Mouse (Mus musculus) hindbrain, embryonic 11.5 days (tissue): ENCODE measurements around the gene Arhgap23. TPM values are rescaled to one million over a fixed set of nuclear protein-coding genes. Genes with fewer than 3 reads are reported as not detected.

ENCODE experiments used
- ATAC-seq: fragments of 200-750 bp; cut with Nextera tagmentation; 2 replicates; pipeline ENCODE4 v1.8.0; 2017; ENCODE audit warnings: mild to moderate bottlenecking, moderate TSS enrichment, moderate library complexity; ENCODE audit not compliant: low FRiP score
- DNase-seq: peaks from one replicate; pipeline ENCODE4 v3.0.0-alpha.2; 2015; ENCODE audit warnings: low spot score
- H3K27ac ChIP-seq: fragments of 300-500 bp; sonication (generic); 2 replicates; pipeline ENCODE4 v1.5.1; 2014; ENCODE audit warnings: mild to moderate bottlenecking, low read depth, low read length
- H3K27me3 ChIP-seq: fragments of 300-500 bp; sonication (generic); 2 replicates; pipeline ENCODE4 v1.6.1; 2014; ENCODE audit warnings: mild to moderate bottlenecking, low read length, moderate library complexity, mixed read lengths; ENCODE audit not compliant: control insufficient read depth, insufficient read depth
- H3K36me3 ChIP-seq: fragments of 300-500 bp; sonication (generic); 2 replicates; pipeline ENCODE4 v1.6.1; 2014; ENCODE audit warnings: mild to moderate bottlenecking, low read length, moderate library complexity, mixed read lengths; ENCODE audit not compliant: control insufficient read depth, insufficient read depth
- H3K4me1 ChIP-seq: fragments of 300-500 bp; sonication (generic); replicated peaks from 2 replicates; pipeline ENCODE4 v1.6.1; 2014; ENCODE audit warnings: low read length, mixed read lengths; ENCODE audit not compliant: control insufficient read depth, insufficient read depth
- H3K4me2 ChIP-seq: fragments of 300-500 bp; sonication (generic); replicated peaks from 2 replicates; pipeline ENCODE4 v1.6.1; 2014; ENCODE audit warnings: mild to moderate bottlenecking, low read depth, low read length
- H3K4me3 ChIP-seq: fragments of 300-500 bp; sonication (generic); 2 replicates; pipeline ENCODE4 v1.5.1; 2014; ENCODE audit warnings: low read depth, low read length
- H3K9ac ChIP-seq: fragments of 300-500 bp; sonication (generic); 2 replicates; pipeline ENCODE4 v1.6.1; 2014; ENCODE audit warnings: low read depth, low read length
- H3K9me3 ChIP-seq: fragments of 300-500 bp; sonication (generic); 2 replicates; pipeline ENCODE4 v1.6.1; 2016; ENCODE audit warnings: low read length; ENCODE audit not compliant: control insufficient read depth
- WGBS: fragments of 180-500 bp; shearing (Covaris S2); extraction: QIAGEN DNeasy Blood & Tissue Kit; methylation state at CpG from one replicate; pipeline ENCODE4 v1.1.7; 2014; 5-methylcytosine and 5-hydroxymethylcytosine counted together
- polyA plus RNA-seq: library from polyadenylated mRNA; unstranded; fragments of >200 nt; fragmentation: Nextera tagmentation; extraction: Ambion mirVana; gene quantifications from 2 replicates; pipeline ENCODE4 v1.2.1, GENCODE M21; 2014

The Arhgap23 gene
- polyA plus RNA-seq, 1 experiment from 2014 or later: 3.5 TPM

DNA sequence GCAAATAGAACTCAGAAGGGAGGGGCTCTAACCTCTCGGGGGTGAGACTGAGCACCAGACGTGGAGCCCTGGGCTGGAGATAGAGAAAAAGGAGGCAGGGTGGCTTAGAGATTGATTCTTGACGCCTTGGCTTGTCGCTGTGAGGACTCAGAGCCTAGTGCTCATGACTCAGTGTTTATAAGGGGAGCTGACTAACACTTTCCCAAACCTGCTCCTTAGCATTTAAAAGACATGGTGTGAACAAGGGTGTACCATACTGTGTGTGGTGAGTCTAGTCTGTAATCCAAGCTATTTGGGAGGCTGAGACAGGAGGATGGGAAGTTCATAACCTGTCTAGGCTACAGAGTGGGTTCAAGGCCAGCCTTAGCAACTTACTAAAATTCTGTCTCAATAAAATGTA is 41.8 kb downstream of the Arhgap23 start:
- H3K36me3 ChIP-seq: no peaks in the 10 kb centered on the region
- no peak overlapping the region for H3K4me3 ChIP-seq
- H3K27ac ChIP-seq: no peak overlapping the region
- ATAC-seq (no peak), DNase-seq (no peak)
- no peaks in the 10 kb centered on the region for H3K4me1 ChIP-seq
- no peaks in the 10 kb centered on the region for H3K27me3 ChIP-seq
- no peaks in the 10 kb centered on the region for H3K9me3 ChIP-seq
- H3K9ac ChIP-seq: no peak overlapping the region
- 86% methylated on average over 4 of the region's 4 CpGs for WGBS
- H3K4me2 ChIP-seq: no peak overlapping the region

DNA sequence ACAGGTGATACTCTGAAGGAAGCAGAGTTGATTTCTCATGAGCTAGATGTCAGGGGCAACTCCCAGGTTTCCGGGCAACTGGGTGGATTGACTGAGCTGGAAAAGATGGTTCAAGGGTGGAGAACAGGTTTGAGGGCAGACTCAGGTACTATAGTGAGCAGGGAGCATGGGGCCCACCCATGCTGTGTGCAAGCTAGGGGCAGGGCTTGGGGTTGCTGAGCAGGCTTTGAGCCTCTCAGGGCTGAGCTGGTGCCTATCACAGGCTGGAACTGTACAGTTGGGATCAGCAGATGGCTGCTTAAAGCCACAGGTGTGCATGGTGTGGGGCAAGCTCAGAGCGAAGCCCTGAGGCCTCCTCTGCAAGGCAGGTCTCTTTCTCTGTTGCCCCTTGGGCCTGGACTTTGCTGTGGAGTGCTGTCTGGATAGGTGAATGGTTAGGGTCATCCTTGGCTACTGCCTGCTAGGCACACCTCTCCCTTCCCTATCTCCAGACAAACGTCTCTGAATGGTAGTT is 46.0 kb downstream of the Arhgap23 start:
- DNase-seq (no peak), ATAC-seq (no peak)
- no peak overlapping the region for H3K4me2 ChIP-seq
- H3K4me1 ChIP-seq: no peaks in the 10 kb centered on the region
- 92% methylated on average over 3 of the region's 3 CpGs for WGBS
- no peak overlapping the region for H3K9ac ChIP-seq
- H3K36me3 ChIP-seq: no peaks in the 10 kb centered on the region
- no peak overlapping the region for H3K4me3 ChIP-seq
- H3K9me3 ChIP-seq: no peaks in the 10 kb centered on the region
- H3K27ac ChIP-seq: no peak overlapping the region
- H3K27me3 ChIP-seq: peaks cover 10% of the 10 kb centered on the region; the same call in 1 of the 2 replicates

DNA sequence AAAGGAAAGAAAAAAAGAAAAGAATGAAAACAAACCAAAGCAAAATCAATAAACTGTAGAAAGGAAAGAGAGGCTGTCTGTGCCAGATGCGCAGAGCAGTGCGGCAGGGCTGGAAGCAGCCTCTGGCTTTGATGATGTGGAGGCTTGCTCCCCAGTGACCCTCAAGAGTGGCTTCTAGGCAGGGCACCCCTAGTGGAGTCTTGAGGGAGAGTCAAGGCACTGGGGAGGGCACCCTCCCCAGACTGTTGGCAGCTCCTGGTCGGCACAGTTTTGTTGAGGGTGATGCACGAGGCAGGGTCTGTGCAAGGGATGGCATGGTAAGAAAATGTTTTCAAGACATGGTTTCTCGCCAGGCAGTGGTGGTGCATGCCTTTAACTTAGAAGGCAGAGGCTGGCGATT is 47.2 kb downstream of the Arhgap23 start:
- Histone ChIP-seq H3K27me3 (peaks cover 10% of the 10 kb centered on the region; the same call in 1 of the 2 replicates), H3K4me3 (no peak overlapping the region), H3K4me2 (no peak overlapping the region), H3K4me1 (no peaks in the 10 kb centered on the region), H3K9me3 (no peaks in the 10 kb centered on the region), H3K27ac (no peak overlapping the region), H3K36me3 (no peaks in the 10 kb centered on the region), H3K9ac (no peak overlapping the region)
- whole genome bisulfite sequencing: 83% methylated on average over 6 of the region's 6 CpGs
- DNase-seq (no peak), ATAC-seq (no peak)

DNA sequence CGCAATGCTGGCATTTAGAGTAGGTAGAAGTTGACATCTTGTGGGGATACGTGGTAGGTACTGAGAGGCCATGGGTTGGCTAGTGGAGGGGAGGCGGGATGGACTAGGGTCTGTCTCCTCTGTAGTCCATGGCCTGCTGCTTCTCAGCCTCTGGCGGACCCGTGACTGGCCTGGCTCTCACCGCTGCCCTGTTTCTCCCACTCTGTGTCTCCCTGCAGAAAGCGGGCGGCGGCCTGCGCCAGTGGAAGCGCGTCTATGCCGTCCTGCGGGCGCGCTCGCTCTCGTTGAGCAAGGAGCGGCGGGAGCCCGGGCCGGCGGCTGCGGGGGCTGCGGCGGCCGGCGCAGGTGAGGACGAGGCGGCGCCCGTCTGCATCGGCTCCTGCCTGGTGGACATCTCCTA is 47.8 kb downstream of the Arhgap23 start:
- Histone ChIP-seq H3K27ac (no peak overlapping the region), H3K9me3 (no peaks in the 10 kb centered on the region), H3K9ac (peak overlapping the region; percentile 15; the same call in 1 of the 2 replicates), H3K4me2 (no peak overlapping the region), H3K36me3 (no peaks in the 10 kb centered on the region), H3K4me1 (no peaks in the 10 kb centered on the region), H3K4me3 (no peak overlapping the region), H3K27me3 (peaks cover 10% of the 10 kb centered on the region; the same call in 1 of the 2 replicates)
- ATAC-seq (no peak), DNase-seq (no peak)
- 32% methylated on average over 33 of the region's 33 CpGs for WGBS

DNA sequence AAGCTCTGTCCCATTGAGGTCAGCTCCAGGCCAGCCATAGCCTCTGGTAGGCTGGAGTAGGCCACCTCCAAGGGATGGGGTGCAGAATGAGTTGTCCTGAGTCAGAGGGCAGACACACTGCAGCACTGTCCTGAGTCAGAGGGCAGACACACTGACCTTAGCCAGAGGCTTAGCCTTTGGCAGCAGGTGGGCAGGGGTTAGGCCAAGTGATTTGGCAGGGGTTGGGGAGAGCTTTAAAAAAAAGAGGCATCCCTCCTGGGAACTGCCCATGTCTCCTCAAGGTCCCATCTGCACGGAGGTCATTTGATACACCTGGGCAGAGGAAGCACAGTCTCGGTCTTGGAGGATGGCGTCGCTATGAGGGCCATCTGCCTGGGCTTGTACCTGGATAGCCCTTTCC is 48.7 kb downstream of the Arhgap23 start:
- Histone ChIP-seq H3K9me3 (no peaks in the 10 kb centered on the region), H3K4me3 (no peak overlapping the region), H3K4me1 (no peaks in the 10 kb centered on the region), H3K4me2 (no peak overlapping the region), H3K9ac (no peak overlapping the region), H3K27me3 (peaks cover 10% of the 10 kb centered on the region; the same call in 1 of the 2 replicates), H3K27ac (no peak overlapping the region), H3K36me3 (no peaks in the 10 kb centered on the region)
- ATAC-seq (no peak), DNase-seq (no peak)
- WGBS: 83% methylated on average over 4 of the region's 4 CpGs

DNA sequence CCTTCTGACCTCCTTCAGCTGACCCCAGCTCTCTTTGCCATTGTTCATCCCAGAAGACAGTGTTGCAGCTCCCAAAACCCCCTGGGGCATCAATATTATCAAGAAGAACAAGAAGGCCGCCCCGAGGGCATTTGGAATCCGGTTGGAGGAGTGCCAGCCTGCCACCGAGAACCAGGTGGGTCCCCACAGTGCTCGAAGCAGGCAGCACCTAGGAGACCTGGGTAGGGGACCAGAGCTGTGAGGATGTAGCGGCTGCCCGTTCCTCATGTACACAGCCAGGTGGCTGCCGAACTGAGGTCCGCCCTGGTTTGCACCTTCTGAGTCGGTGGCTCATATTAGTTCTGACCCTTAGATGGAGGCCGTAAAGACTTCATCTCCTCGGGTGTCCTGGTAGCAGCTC is 50.6 kb downstream of the Arhgap23 start:
- H3K9ac ChIP-seq: no peak overlapping the region
- WGBS: 81% methylated on average over 12 of the region's 12 CpGs
- no peak for ATAC-seq
- H3K9me3 ChIP-seq: no peaks in the 10 kb centered on the region
- H3K4me1 ChIP-seq: no peaks in the 10 kb centered on the region
- no peak overlapping the region for H3K4me3 ChIP-seq
- H3K4me2 ChIP-seq: no peak overlapping the region
- no peak for DNase-seq
- H3K27me3 ChIP-seq: peaks cover 10% of the 10 kb centered on the region; the same call in 1 of the 2 replicates
- H3K36me3 ChIP-seq: no peaks in the 10 kb centered on the region
- no peak overlapping the region for H3K27ac ChIP-seq

DNA sequence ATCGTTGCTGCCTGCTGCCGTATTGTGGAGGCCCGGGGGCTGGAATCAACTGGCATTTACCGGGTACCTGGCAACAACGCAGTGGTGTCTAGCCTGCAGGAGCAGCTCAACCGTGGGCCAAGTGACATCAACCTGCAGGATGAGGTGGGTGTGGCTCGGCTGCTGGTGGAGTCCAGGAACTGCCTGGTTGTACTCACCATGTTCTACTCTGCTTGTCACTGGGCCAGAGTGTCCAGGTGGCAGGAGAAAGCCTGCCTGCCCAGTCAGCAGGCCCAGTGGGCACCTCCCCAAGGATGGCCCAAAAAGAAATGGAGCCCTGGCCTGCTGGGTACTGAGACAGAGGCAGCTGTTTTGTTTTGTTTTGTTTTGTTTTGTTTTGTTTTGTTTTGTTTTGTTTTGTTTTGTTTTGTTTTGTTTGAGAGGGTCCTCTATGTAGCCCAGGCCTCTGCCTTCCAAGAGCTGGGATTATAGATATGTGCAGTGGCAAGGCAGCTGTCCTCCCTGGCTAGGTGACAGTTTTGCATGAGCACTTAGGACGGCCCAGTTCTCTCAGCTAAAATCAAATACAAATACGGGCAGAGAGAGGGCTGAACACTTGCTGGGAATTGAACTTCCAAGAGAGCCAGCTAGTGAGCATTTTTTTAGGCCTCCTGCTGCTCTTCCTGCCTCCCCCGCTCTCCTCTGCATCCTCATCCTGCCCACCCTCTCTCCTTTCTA is 51.3 kb downstream of the Arhgap23 start:
- Histone ChIP-seq H3K4me3 (no peak overlapping the region), H3K9ac (no peak overlapping the region), H3K36me3 (no peaks in the 10 kb centered on the region), H3K4me1 (no peaks in the 10 kb centered on the region), H3K27me3 (peaks cover 10% of the 10 kb centered on the region; the same call in 1 of the 2 replicates), H3K4me2 (no peak overlapping the region), H3K9me3 (no peaks in the 10 kb centered on the region), H3K27ac (no peak overlapping the region)
- WGBS: 79% methylated on average over 10 of the region's 10 CpGs
- no peak for DNase-seq
- no peak for ATAC-seq

DNA sequence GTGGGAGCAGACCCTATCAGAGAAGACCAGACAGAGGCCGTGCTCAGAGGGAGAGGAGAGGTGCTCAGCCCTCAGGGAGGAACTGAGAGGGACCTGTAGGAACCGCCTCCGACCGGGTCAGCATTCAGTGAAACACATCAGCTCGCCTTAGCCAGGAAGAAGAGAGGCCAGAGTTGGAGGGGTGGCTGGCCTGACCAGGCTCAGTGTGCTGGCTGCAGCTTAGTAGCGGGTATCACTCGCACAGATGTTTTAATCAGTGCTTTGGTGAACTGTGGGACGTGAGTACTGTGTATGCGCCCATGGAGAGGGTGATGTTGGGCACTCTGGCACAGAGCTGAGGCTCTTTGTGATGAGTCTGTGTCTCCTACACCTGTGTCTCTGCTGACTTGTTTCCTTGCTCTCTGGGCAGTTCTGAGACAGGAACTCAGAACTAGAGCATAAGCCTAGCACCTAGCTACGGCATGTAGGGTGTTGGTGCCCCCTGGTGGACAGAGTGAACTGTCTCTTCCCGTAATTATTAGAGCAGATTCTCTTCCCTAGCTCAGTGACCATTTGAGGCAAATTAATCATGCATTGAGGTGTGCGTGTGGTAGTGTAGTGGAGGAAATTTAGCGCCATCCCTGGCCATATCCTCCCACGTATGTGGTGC is 53.4 kb downstream of the Arhgap23 start:
- DNase-seq: peak; percentile 94
- no peaks in the 10 kb centered on the region for H3K9me3 ChIP-seq
- no peaks in the 10 kb centered on the region for H3K36me3 ChIP-seq
- no peak overlapping the region for H3K9ac ChIP-seq
- H3K4me2 ChIP-seq: no peak overlapping the region
- H3K27ac ChIP-seq: no peak overlapping the region
- no peaks in the 10 kb centered on the region for H3K4me1 ChIP-seq
- WGBS: 47% methylated on average over 14 of the region's 14 CpGs
- 0 out of 2 replicates have a peak, but pooled peaks cover under 1% of the 10 kb centered on the region for H3K27me3 ChIP-seq
- no peak overlapping the region for H3K4me3 ChIP-seq
- ATAC-seq: peak; percentile 38; the same call in 1 of the 2 replicates
